Mouse (Mus musculus): ENCODE measurements around the gene Copg2. TPM values are rescaled to one million over a fixed set of nuclear protein-coding genes. Genes with fewer than 3 reads are reported as not detected.

Gene Copg2
- polyA plus RNA-seq, 1 experiment from 2014 or later = 18.0 TPM

DNA sequence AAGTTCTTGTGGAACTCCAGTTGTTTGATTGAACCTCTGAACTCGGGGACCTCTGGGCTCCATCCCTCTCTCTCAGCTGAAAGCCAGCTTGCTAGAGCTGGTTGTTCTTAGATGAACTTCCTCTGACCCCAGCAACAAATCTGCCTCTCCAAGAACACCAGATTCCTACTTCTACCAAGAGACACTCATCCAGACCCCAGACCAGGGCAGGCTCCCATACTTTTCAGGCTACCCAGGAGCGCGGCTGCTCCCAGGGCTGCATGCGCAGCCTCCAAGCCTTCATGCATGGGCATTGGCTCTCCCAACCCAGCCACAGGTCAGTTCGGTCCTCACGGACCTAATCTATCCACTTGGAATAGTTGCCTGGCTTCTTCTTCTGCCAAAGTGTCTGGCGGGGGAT, 173.3 kb downstream of the Copg2 start, which contains the start of gene Mest:
Gene Mest (plus strand): TSS at position 217 of the 400 bp plus-strand sequence.
- Histone ChIP-seq H3K27me3 (replicated peaks) (no peaks in the 10 kb centered on the region), H3K27ac (no peak within 1 kb of the TSS), H3K9me3 (no peaks in the 10 kb centered on the region), H3K36me3 (no peaks in the 10 kb centered on the region), H3K9ac (no peak within 1 kb of the TSS), H3K4me1 (0 out of 2 replicates have a peak, but pooled peaks cover 6% of the 10 kb centered on the region), H3K4me2 (no peak within 1 kb of the TSS), H3K4me3 (replicated peaks) (no peak within 1 kb of the TSS)
- 59% methylated on average over 7 of the region's 7 CpGs for WGBS
- ATAC-seq (ENCODE audit: insufficient read depth, low FRiP score, low read depth) = no peak

DNA sequence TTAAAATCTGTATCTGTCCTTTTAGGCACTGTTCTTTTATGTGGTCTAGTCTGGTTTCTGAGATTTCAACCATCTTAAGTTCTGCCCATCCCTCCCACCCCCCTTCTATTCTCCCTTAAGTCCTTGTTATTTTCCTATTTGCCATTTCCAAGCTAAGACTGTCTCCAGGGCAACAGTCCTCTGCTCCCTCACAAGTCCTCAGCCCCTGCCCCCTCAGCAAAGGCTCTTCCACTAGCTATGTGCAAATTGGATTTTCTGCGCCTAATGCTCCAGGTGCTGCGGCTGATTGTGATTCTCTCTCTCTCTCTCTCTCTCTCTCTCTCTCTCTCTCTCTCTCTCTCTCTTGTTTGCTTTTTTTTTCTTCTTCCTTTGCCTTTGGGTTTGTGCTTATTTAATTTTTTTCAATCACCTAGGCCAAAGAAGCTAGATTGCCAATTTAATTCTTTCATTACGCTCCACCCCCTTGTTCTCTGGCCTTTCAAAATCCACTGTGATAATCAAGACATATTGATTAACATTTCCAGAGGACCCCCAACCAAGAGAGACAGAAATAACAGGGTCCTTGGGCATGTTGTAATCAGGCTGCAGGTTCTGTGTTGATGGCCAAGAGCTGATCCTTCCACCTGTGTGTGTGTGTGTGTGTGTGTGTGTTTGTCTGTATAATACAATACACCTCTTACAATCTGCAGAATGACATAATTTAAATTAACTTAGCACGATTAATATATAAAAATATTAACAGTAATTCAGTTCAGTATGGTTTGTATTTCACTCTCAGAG, 174.0 kb downstream of the Copg2 start:
- Histone ChIP-seq H3K9me3 (no peaks in the 10 kb centered on the region), H3K27me3 (replicated peaks) (no peaks in the 10 kb centered on the region), H3K36me3 (no peaks in the 10 kb centered on the region), H3K4me3 (replicated peaks) (no peak overlapping the region), H3K9ac (no peak overlapping the region), H3K4me2 (no peak overlapping the region), H3K4me1 (0 out of 2 replicates have a peak, but pooled peaks cover 6% of the 10 kb centered on the region), H3K27ac (no peak overlapping the region)
- no peak for ATAC-seq (ENCODE audit: insufficient read depth, low FRiP score, low read depth)
- 63% methylated on average over 4 of the region's 4 CpGs for WGBS

DNA sequence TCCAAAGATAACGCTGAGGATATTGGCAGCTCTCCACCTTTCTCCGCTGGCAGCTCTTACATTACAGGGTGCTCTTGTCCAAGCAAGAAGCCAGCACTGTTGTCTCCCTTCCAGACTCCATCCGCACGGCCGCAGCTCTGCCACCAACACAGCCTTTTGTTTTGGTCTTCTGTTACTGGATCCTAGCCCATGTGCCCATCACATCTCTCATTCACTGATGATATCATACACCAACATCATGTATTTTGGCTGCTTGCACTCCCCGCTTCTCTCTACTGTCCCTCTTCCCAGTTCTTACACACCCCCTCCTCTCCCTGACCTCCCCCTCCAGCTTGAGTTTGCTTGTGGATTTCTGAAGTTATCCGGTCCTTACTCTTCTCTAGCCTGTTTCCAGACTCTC, 179.8 kb downstream of the Copg2 start:
- Histone ChIP-seq H3K4me3 (replicated peaks) (no peak overlapping the region), H3K4me2 (no peak overlapping the region), H3K9me3 (no peaks in the 10 kb centered on the region), H3K27ac (no peak overlapping the region), H3K4me1 (0 out of 2 replicates have a peak, but pooled peaks cover 2% of the 10 kb centered on the region), H3K9ac (no peak overlapping the region), H3K36me3 (no peaks in the 10 kb centered on the region), H3K27me3 (replicated peaks) (no peaks in the 10 kb centered on the region)
- no peak for ATAC-seq (ENCODE audit: insufficient read depth, low FRiP score, low read depth)
- WGBS = 72% methylated on average over 7 of the region's 7 CpGs

DNA sequence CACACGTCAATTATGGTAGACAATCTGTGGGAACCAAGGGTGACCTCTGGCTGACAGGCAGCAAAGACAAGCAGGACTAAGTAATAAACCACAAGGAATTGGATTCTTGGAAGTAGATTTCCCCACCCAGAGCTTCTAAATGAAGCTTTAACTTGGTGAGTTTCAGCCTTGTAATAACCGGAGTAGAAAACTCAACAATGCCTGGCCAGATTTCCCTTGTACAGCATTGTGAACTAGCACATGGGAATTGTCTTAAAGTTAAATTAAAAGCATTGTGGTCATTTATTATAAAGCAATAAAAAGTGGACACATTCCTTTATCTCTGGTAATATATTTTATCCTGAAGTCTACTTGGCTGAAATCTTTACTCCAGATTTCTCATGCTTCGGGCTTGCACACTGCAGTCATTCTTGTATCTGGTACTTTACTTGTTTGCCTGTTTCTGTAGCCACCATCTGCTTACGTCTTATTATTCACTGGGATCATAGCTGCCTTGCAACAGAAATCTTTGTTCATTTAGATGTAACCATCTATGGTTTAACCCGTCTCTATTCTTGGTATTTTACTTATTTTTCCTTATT, 181.6 kb downstream of the Copg2 start:
- Histone ChIP-seq H3K36me3 (no peaks in the 10 kb centered on the region), H3K9ac (no peak overlapping the region), H3K4me2 (no peak overlapping the region), H3K27ac (peak overlapping the region; percentile 44; the same call in 1 of the 2 replicates), H3K4me1 (peaks cover 7% of the 10 kb centered on the region; the same call in 1 of the 2 replicates), H3K27me3 (replicated peaks) (no peaks in the 10 kb centered on the region), H3K9me3 (no peaks in the 10 kb centered on the region), H3K4me3 (replicated peaks) (no peak overlapping the region)
- ATAC-seq (ENCODE audit: insufficient read depth, low FRiP score, low read depth) = no peak
- 62% methylated on average over 5 of the region's 5 CpGs for WGBS

DNA sequence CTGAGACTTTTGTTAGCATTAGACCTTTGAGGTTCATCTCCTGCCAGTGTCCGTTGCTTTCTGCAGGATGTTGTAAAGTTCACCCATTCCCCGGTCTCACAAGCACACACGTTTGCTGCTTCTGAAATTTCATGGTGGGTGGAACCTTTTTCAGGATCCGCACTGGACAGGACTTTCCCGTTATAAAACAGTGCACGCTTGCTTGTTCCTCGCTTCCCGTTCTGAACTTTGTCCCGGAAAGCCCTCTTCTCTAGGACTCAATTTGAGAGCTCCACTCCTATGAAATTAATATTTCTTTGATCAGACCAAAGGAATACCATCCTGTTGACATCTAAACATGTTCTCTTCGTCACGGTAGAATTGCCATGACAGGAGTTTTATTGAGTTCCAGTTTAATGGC, 182.7 kb downstream of the Copg2 start:
- H3K4me2 ChIP-seq = no peak overlapping the region
- no peaks in the 10 kb centered on the region for H3K27me3 ChIP-seq (replicated peaks)
- peaks cover 10% of the 10 kb centered on the region; the same call in 1 of the 2 replicates for H3K4me1 ChIP-seq
- H3K4me3 ChIP-seq (replicated peaks) = no peak overlapping the region
- H3K36me3 ChIP-seq = no peaks in the 10 kb centered on the region
- no peaks in the 10 kb centered on the region for H3K9me3 ChIP-seq
- H3K27ac ChIP-seq = no peak overlapping the region
- ATAC-seq (ENCODE audit: insufficient read depth, low FRiP score, low read depth) = no peak
- H3K9ac ChIP-seq = no peak overlapping the region
- WGBS = 86% methylated on average over 11 of the region's 11 CpGs

DNA sequence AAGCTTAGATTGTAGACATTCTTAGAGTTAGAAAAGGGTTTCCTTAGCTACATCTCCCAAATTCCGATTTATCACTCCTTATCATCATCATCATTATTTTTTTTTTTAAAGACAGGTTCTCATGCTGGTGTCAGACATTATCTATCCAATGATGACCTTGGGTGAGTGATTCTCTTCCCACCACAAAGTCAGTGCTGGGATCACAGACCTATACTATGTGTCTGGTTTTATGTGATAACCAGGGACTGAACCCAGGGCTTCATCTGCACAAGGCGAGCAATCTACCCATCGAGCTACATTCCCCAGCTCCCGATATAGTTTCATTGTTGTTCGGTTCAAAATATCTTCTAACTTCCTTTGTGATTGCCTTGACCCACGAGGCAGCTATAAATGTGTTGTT, 183.1 kb downstream of the Copg2 start:
- Histone ChIP-seq H3K36me3 (no peaks in the 10 kb centered on the region), H3K27ac (no peak overlapping the region), H3K9ac (no peak overlapping the region), H3K9me3 (no peaks in the 10 kb centered on the region), H3K4me2 (no peak overlapping the region), H3K4me3 (replicated peaks) (no peak overlapping the region), H3K27me3 (replicated peaks) (no peaks in the 10 kb centered on the region), H3K4me1 (peaks cover 10% of the 10 kb centered on the region; the same call in 1 of the 2 replicates)
- 87% methylated on average over 6 of the region's 6 CpGs for WGBS
- ATAC-seq (ENCODE audit: insufficient read depth, low FRiP score, low read depth) = no peak

DNA sequence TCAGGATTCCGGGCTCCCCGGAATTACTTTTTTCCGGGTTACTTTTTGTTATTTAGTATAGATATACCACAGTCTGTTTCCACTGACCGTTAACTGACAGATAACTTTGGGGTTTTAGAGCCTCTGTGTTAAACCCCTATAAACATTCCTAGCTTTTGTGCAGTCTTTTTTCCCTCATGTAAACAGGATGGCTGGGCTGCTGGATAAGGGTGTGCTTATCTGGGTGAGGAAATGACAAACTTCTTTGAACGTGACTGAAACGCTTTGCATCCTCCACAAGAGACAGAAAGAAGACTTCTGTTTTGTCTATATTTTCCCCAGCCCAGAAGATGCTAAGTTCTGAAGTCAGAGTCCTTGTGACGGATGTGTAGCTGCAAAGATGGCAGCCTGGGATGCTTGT, 184.1 kb downstream of the Copg2 start:
- Histone ChIP-seq H3K36me3 (no peaks in the 10 kb centered on the region), H3K4me1 (peaks cover 10% of the 10 kb centered on the region; the same call in 1 of the 2 replicates), H3K27ac (peak overlapping the region; percentile 38; the same call in 1 of the 2 replicates), H3K9ac (no peak overlapping the region), H3K9me3 (no peaks in the 10 kb centered on the region), H3K27me3 (replicated peaks) (no peaks in the 10 kb centered on the region), H3K4me2 (no peak overlapping the region), H3K4me3 (replicated peaks) (no peak overlapping the region)
- 36% methylated on average over 7 of the region's 7 CpGs for WGBS
- ATAC-seq (ENCODE audit: insufficient read depth, low FRiP score, low read depth) = no peak

DNA sequence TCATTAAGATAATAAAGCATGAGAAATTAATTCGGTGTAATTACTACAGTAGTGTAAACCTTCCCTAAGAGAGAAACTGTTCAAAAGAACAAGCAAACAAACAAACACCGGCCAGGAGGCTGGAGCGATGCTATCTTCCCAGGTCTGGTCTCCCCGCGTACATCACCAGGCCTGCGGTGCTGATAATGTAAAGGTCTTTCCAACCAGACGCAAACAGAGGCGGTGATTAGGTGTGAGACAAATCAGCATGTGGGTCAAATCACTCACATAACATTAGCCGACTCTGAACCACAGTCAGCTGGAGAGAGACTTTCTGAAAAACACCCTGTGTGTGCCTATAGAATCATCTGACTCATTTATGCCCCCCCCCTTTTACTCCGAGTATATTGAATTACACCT, 185.2 kb downstream of the Copg2 start:
- H3K9ac ChIP-seq = no peak overlapping the region
- H3K27ac ChIP-seq = no peak overlapping the region
- WGBS = 52% methylated on average over 10 of the region's 10 CpGs
- no peak for ATAC-seq (ENCODE audit: insufficient read depth, low FRiP score, low read depth)
- no peaks in the 10 kb centered on the region for H3K27me3 ChIP-seq (replicated peaks)
- H3K4me1 ChIP-seq = peaks cover 10% of the 10 kb centered on the region; the same call in 1 of the 2 replicates
- H3K36me3 ChIP-seq = no peaks in the 10 kb centered on the region
- no peak overlapping the region for H3K4me2 ChIP-seq
- H3K4me3 ChIP-seq (replicated peaks) = no peak overlapping the region
- no peaks in the 10 kb centered on the region for H3K9me3 ChIP-seq

DNA sequence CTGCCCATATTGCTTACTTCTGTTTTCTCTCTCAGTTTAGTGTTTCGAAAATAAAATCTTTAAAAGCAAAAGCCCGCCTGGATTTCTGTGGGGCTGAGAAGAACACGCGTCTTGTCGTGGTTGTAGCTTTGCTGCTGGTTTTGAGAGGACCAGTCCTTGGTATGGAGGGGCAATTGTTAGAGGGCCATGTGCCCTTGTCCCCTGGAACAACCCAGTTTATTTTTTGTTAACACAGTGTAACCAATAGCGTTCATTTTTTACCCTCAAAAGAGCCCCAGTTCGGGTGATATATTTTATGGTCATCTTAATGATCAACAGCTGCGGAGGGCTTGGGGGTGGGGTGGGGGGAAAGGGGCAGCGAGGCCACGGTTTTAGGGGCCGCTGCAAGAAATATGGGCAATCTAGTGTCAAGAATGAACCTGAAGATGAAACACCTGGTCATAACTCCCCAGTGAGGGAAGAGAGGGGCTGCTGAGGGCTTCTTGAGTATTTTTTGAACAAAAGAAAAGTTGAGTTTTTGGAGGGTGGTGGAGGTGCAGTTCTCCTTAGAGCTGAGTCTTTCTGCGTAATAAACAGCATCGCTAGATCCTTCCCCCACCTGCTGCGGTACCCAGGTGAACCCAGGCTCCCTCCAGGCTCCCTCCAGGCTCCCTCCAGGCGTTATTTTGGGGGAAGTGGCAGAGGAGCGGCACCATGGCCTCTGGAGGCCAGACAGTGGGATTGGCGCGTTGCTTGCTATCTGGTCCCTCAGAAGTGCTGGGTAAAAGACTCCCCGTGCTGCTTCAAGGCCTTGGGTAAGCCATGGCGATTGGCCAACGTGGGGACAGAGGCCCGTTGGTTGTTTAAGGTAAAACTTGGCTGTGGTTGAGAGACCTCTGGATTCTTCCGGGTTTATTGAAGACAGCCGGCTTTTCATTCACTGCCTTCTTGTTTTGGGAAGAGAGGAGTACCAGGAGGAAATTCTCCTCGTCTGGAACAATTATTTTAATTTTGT, 185.9 kb downstream of the Copg2 start:
- H3K27me3 ChIP-seq (replicated peaks) = no peaks in the 10 kb centered on the region
- H3K27ac ChIP-seq = peak overlapping the region; percentile 65
- H3K9me3 ChIP-seq = no peaks in the 10 kb centered on the region
- 45% methylated on average over 25 of the region's 25 CpGs for WGBS
- no peak overlapping the region for H3K4me2 ChIP-seq
- peaks cover 10% of the 10 kb centered on the region; the same call in 1 of the 2 replicates for H3K4me1 ChIP-seq
- no peak overlapping the region for H3K4me3 ChIP-seq (replicated peaks)
- no peak for ATAC-seq (ENCODE audit: insufficient read depth, low FRiP score, low read depth)
- no peak overlapping the region for H3K9ac ChIP-seq
- H3K36me3 ChIP-seq = no peaks in the 10 kb centered on the region

DNA sequence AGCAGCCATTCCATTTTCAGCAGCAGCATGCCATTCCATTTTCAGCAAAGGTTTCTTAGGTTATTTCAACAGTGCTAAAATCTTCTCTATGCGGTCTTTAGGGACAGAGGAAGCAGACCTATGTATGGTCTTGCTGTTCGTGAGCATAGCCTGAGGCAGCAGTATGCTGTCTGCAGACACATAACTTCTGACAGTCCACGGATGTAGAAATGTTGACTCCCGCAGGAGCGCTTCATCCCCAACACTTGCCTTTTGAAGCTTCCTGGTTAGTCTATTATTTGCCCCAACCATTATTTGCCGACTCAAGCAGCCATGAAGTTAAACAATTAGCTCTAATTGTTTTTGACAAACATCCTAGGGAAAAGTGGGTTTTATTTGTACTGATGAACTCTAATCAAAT, 187.5 kb downstream of the Copg2 start:
- Histone ChIP-seq H3K4me3 (replicated peaks) (no peak overlapping the region), H3K4me1 (peaks cover 10% of the 10 kb centered on the region; the same call in 1 of the 2 replicates), H3K4me2 (no peak overlapping the region), H3K27ac (no peak overlapping the region), H3K9me3 (no peaks in the 10 kb centered on the region), H3K27me3 (replicated peaks) (no peaks in the 10 kb centered on the region), H3K36me3 (no peaks in the 10 kb centered on the region), H3K9ac (no peak overlapping the region)
- 44% methylated on average over 6 of the region's 6 CpGs for WGBS
- no peak for ATAC-seq (ENCODE audit: insufficient read depth, low FRiP score, low read depth)

DNA sequence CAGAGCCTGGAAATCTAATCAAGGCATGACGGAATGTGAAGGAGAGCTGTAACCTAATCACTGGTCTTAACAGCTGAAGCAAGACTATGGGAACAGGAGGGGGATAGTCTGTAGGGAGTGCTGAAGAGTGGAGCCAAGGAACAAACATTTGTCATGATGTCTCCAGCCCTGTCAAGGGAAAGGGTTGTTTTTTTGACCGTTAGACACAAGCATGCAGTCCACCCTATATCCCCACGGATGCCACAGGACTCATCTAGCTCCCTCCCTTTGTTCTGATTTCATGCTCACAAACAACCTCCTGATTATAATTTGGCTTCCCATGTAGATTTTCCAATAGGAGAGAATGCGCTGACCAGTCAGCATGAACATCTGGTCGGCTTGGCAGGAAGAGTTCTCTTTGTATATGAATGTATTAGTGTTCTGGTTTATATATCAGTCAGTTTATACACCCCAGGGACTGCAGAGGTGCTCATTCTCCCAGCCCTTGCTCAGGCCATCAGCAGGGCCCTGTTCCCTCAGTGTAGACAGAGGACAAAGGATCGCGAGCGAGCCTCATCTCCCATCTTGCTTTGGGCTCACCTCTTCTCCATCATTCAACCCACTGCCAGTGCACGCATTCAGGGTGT, 192.5 kb downstream of the Copg2 start:
- WGBS = 57% methylated on average over 9 of the region's 9 CpGs
- Histone ChIP-seq H3K9me3 (no peaks in the 10 kb centered on the region), H3K4me1 (peaks cover 6% of the 10 kb centered on the region; the same call in 1 of the 2 replicates), H3K4me3 (replicated peaks) (no peak overlapping the region), H3K9ac (no peak overlapping the region), H3K4me2 (no peak overlapping the region), H3K36me3 (no peaks in the 10 kb centered on the region), H3K27ac (peak overlapping the region; percentile 81), H3K27me3 (replicated peaks) (no peaks in the 10 kb centered on the region)
- peak; percentile 73; the same call in 1 of the 2 replicates for ATAC-seq (ENCODE audit: insufficient read depth, low FRiP score, low read depth)
